Mouse (Mus musculus) cerebellum, postnatal 36 days (tissue): ENCODE measurements around the gene Rpl3l.
A peak's percentile ranks its signal among the peaks of the same experiment; 100 is the strongest.

Experiments used
- DNase-seq, 2 experiments: peaks; one replicate each; pipeline ENCODE4 v3.0.0; 2021 to 2022; ENCODE audit warnings: mixed read lengths in 2 of 2

Rpl3l gene

GRCm38 (mm10) chr17:24743896-24744295 lies 16.3 kb downstream of the Rpl3l start:
- DNase-seq, result no peak

GRCm38 (mm10) chr17:24744381-24744780 lies 16.8 kb downstream of the Rpl3l start:
- no peak for DNase-seq

GRCm38 (mm10) chr17:24745526-24746497 lies 18.2 kb downstream of the Rpl3l start:
- DNase-seq, result peak; percentile 67 to 77

- no peak for DNase-seq
These were observed 19.4 kb downstream of the Rpl3l start for GRCm38 (mm10) chr17:24746986-24747385.

- DNase-seq, result no peak
These were observed 23.9 kb downstream of the Rpl3l start for GRCm38 (mm10) chr17:24751528-24751927.

GRCm38 (mm10) chr17:24752415-24753394 lies 25.1 kb downstream of the Rpl3l start, which contains the start of gene Hs3st6:
Gene Hs3st6 (plus strand): TSS chr17:24752988.
- DNase-seq, result no peak

GRCm38 (mm10) chr17:24757394-24757793 lies 29.8 kb downstream of the Rpl3l start:
- no peak for DNase-seq

GRCm38 (mm10) chr17:24761121-24761520 lies 33.5 kb downstream of the Rpl3l start:
- no peak for DNase-seq

GRCm38 (mm10) chr17:24765016-24765905 lies 37.6 kb downstream of the Rpl3l start:
- no peak for DNase-seq

- no peak for DNase-seq
These were observed 38.8 kb downstream of the Rpl3l start for GRCm38 (mm10) chr17:24766266-24766875.

- no peak for DNase-seq
These were observed 41.5 kb downstream of the Rpl3l start for GRCm38 (mm10) chr17:24769146-24769545.

- no peak for DNase-seq
These were observed 45.6 kb downstream of the Rpl3l start for GRCm38 (mm10) chr17:24773241-24773640.

- DNase-seq, result no peak
These were observed 47.6 kb downstream of the Rpl3l start for GRCm38 (mm10) chr17:24775173-24775572.

GRCm38 (mm10) chr17:24777073-24777472 lies 49.5 kb downstream of the Rpl3l start:
- no peak for DNase-seq

- DNase-seq, result no peak
These were observed 53.2 kb downstream of the Rpl3l start for GRCm38 (mm10) chr17:24780821-24781220.
